Mouse (Mus musculus) pancreas, adult 10 weeks (tissue): ENCODE data around the gene Zfp748. TPM values are rescaled to one million over a fixed set of nuclear protein-coding genes. Genes with fewer than 3 reads are reported as not detected.

Source experiments
- polyA plus RNA-seq: library from polyadenylated mRNA; stranded (reverse); fragments of 350-450 nt; fragmentation: Illumina TruSeq; extraction: RNeasy Lipid Tissue Mini Kit (QIAGEN cat#74804); gene quantifications from one replicate; pipeline ENCODE4 v1.2.3, GENCODE M21; 2015; ENCODE audit warnings: low read depth, low replicate concordance; ENCODE audit not compliant: insufficient read depth

Gene Zfp748
- polyA plus RNA-seq, result 1.2 TPM

DNA sequence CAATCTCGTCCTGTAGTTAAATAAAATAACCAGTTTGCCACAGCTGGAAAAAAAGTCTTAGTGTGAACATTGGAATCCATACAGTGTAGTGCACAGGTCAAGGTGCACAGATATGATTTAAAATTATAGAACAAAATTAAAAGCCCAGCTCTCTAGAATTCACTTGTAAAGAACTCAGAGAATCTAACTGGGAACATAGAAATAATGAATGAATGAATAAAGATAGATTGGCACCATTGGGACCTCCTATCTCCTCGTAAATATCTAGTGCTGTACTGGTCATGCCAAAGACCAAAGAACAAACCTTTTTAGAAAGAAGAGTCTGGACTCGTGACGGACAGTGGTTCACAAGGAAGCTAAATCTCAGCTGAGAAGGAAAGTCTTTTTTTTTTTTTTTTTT lies at the start of gene Zfp748:
Zfp748 (minus strand) TSS at position 101 of the 400 bp plus-strand sequence.

DNA sequence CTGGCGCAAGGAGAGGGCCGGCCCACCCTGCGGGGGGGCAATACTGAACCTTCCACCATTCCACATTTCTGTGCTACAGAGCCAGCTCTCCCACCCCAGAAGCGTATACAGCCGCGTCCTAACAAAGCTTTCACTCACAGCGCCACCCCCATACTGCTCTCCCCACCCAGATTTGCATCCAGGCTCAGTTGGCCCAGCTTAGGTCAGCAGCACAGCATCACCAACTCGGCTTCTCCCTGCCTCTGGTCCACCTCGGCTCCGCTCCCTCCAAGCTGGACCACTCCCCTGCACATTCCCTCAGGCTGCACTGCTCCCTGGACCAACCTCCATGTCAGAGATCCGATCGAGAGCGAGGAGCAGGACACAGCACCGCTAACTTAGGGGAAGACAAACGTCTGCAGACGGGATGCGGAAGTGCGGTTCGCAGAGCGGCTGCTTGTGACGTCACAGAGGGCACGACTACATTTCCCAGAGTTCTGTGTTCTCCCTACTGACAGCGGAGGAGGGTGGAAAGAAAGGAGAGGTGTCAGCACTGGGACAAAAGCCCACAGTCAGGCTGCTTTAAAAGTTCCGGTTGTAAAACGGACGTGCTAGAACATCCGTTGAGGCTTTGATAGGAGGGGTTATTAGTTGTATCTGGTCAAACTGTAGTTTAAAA lies 27.7 kb downstream of the Zfp748 start, which contains the start of the genes Gm26965 and Zfp87:
Gm26965 (minus strand) TSS at position 399 of the 658 bp plus-strand sequence.
Zfp87 (minus strand) TSS at position 425 of the 658 bp plus-strand sequence.

GRCm38 (mm10) chr13:67500084-67500719 lies 53.4 kb downstream of the Zfp748 start, which contains the start of gene Zfp58:
Zfp58 (minus strand) TSS chr13:67500555.

Other genes starting within 250 kb of the Zfp748 start
- gene Zfp457, start 247.3 kb downstream of the Zfp748 start, polyA plus RNA-seq, result not detected
- 1.4 TPM for gene Zfp595, start 221.3 kb downstream of the Zfp748 start, polyA plus RNA-seq
- not detected for gene Gm28044, start 193.3 kb downstream of the Zfp748 start, polyA plus RNA-seq
- 0.57 TPM for gene Zfp953, start 193.2 kb downstream of the Zfp748 start, polyA plus RNA-seq
- not detected for gene Gm28041, start 178.1 kb downstream of the Zfp748 start, polyA plus RNA-seq
- 0.63 TPM for gene Zfp456, start 178.0 kb downstream of the Zfp748 start, polyA plus RNA-seq
- gene Zfp429, start 154.0 kb downstream of the Zfp748 start, polyA plus RNA-seq, result 2.0 TPM
- gene Zfp459, start 132.4 kb downstream of the Zfp748 start, polyA plus RNA-seq, result 0.65 TPM
- 2.3 TPM for gene Zfp874a, start 102.2 kb downstream of the Zfp748 start, polyA plus RNA-seq
- gene Zfp874b, start 69.6 kb downstream of the Zfp748 start, polyA plus RNA-seq, result 2.8 TPM
- 0.70 TPM for gene Zfp58, start 53.3 kb downstream of the Zfp748 start, polyA plus RNA-seq
- gene Gm26965, start 27.7 kb downstream of the Zfp748 start, polyA plus RNA-seq, result 1.00 TPM
- gene Zfp87, start 27.7 kb downstream of the Zfp748 start, polyA plus RNA-seq, result 5.5 TPM
- gene Zfp729b, start 55.9 kb upstream of the Zfp748 start, polyA plus RNA-seq, result 1.2 TPM
- not detected for gene Gm49345, start 83.9 kb upstream of the Zfp748 start, polyA plus RNA-seq
- 2.4 TPM for gene Zfp729a, start 84.0 kb upstream of the Zfp748 start, polyA plus RNA-seq
- gene Zfp738, start 133.2 kb upstream of the Zfp748 start, polyA plus RNA-seq, result 1.5 TPM
- 2.1 TPM for gene Zfp65, start 175.3 kb upstream of the Zfp748 start, polyA plus RNA-seq
- gene Zfp85, start 201.4 kb upstream of the Zfp748 start, polyA plus RNA-seq, result 1.5 TPM
- gene Zfp493, start 225.9 kb upstream of the Zfp748 start, polyA plus RNA-seq, result not detected